Mouse (Mus musculus) MEL (cell line): ENCODE results near the gene Cwc25. TPM values are rescaled to one million over a fixed set of nuclear protein-coding genes. Genes with fewer than 3 reads are reported as not detected.

ENCODE experiments used
- DNase-seq: peaks from one replicate; pipeline ENCODE4 v3.0.0; 2011; ENCODE audit warnings: low read depth, low spot score
- H3K27ac ChIP-seq: 2 replicates; pipeline ENCODE4 v1.5.1; 2012; ENCODE audit warnings: low read depth, mild to moderate bottlenecking, control low read depth, low read length, moderate library complexity; ENCODE audit not compliant: control insufficient read depth
- H3K27me3 ChIP-seq, 2 experiments: fragments of 150-350 bp in 1 of 2; sonication (generic) in 1 of 2; 2 replicates each; pipeline ENCODE4 v1.6.1; 2012; ENCODE audit warnings: low read length in 2 of 2, mild to moderate bottlenecking in 2 of 2, improper control_type of control experiment in 1 of 2, moderate library complexity in 1 of 2; ENCODE audit not compliant: insufficient read depth in 2 of 2, control insufficient read depth in 1 of 2
- H3K36me3 ChIP-seq, 2 experiments: 2 replicates each; pipeline ENCODE4 v1.6.1; 2012 to 2014; ENCODE audit warnings: low read length in 2 of 2, improper control_type of control experiment in 1 of 2, inconsistent platforms in 1 of 2, mild to moderate bottlenecking in 1 of 2; ENCODE audit not compliant: insufficient read depth in 2 of 2, control insufficient read depth in 1 of 2
- H3K4me1 ChIP-seq, 2 experiments: fragments of 150-350 bp in 1 of 2; sonication (generic) in 1 of 2; 2 replicates each; pipeline ENCODE4 v1.6.1; 2012; ENCODE audit warnings: low read length in 2 of 2, improper control_type of control experiment in 1 of 2, mild to moderate bottlenecking in 1 of 2; ENCODE audit not compliant: insufficient read depth in 2 of 2, control insufficient read depth in 1 of 2
- H3K4me3 ChIP-seq, 2 experiments: fragments of 150-350 bp in 1 of 2; sonication (generic) in 1 of 2; 2 replicates each; pipeline ENCODE4 v1.5.1; 2012; ENCODE audit warnings: low read depth in 2 of 2, low read length in 2 of 2, mild to moderate bottlenecking in 2 of 2, moderate library complexity in 2 of 2, control low read depth in 1 of 2, improper control_type of control experiment in 1 of 2; ENCODE audit not compliant: control insufficient read depth in 1 of 2, insufficient read depth in 1 of 2
- H3K79me2 ChIP-seq: 2 replicates; pipeline ENCODE4 v1.6.1; 2012; ENCODE audit warnings: mild to moderate bottlenecking, low read length, moderate library complexity; ENCODE audit not compliant: control insufficient read depth, poor library complexity, insufficient read depth
- H3K9ac ChIP-seq: 2 replicates; pipeline ENCODE4 v1.6.1; 2012; ENCODE audit warnings: low read depth, mild to moderate bottlenecking, control low read depth, low read length, moderate library complexity; ENCODE audit not compliant: control insufficient read depth, poor library complexity, severe bottlenecking
- H3K9me3 ChIP-seq: fragments of 150-350 bp; sonication (generic); replicated peaks from 2 replicates; pipeline ENCODE4 v1.6.1; 2012; ENCODE audit warnings: mild to moderate bottlenecking, low read length, improper control_type of control experiment, moderate library complexity; ENCODE audit not compliant: insufficient read depth
- BHLHE40 ChIP-seq: IDR thresholded peaks from 2 replicates; pipeline ENCODE4 v1.6.1; 2012; ENCODE audit warnings: low read depth, mild to moderate bottlenecking, inconsistent platforms, low read length, improper control_type of control experiment, borderline replicate concordance
- CHD1 ChIP-seq: IDR thresholded peaks from 2 replicates; pipeline ENCODE4 v1.6.1; 2012; ENCODE audit warnings: low read depth, mild to moderate bottlenecking, inconsistent platforms, low read length, improper control_type of control experiment
- E2F4 ChIP-seq: IDR thresholded peaks from 2 replicates; pipeline ENCODE4 v1.6.1; 2011; ENCODE audit warnings: low read depth, low read length, improper control_type of control experiment, borderline replicate concordance
- ELF1 ChIP-seq: IDR thresholded peaks from 2 replicates; pipeline ENCODE4 v1.6.1; 2014; ENCODE audit warnings: low read depth, mild to moderate bottlenecking, inconsistent platforms, low read length, improper control_type of control experiment, moderate library complexity
- ETS1 ChIP-seq: IDR thresholded peaks from 2 replicates; pipeline ENCODE4 v1.6.1; 2012; ENCODE audit warnings: low read depth, mild to moderate bottlenecking, inconsistent platforms, low read length, improper control_type of control experiment, moderate library complexity
- GABPA ChIP-seq: IDR thresholded peaks from 2 replicates; pipeline ENCODE4 v1.6.1; 2012; ENCODE audit warnings: low read depth, mild to moderate bottlenecking, inconsistent platforms, low read length, improper control_type of control experiment, moderate library complexity
- HCFC1 ChIP-seq: IDR thresholded peaks from 2 replicates; pipeline ENCODE4 v1.6.1; 2012; ENCODE audit warnings: low read depth, mild to moderate bottlenecking, inconsistent platforms, low read length, improper control_type of control experiment, moderate library complexity
- KAT2A ChIP-seq: conservative IDR thresholded peaks from 2 replicates; pipeline ENCODE4 v1.6.1; 2012; ENCODE audit warnings: low read depth, low read length, improper control_type of control experiment, inconsistent platforms
- MAFK ChIP-seq: IDR thresholded peaks from 2 replicates; pipeline ENCODE4 v1.6.1; 2011; ENCODE audit warnings: low read depth, mild to moderate bottlenecking, low read length, improper control_type of control experiment, borderline replicate concordance
- MAX ChIP-seq: IDR thresholded peaks from 2 replicates; pipeline ENCODE4 v1.6.1; 2011; ENCODE audit warnings: low read length, improper control_type of control experiment
- MAZ ChIP-seq: IDR thresholded peaks from 2 replicates; pipeline ENCODE4 v1.6.1; 2012; ENCODE audit warnings: low read depth, mild to moderate bottlenecking, inconsistent platforms, low read length, improper control_type of control experiment
- MXI1 ChIP-seq: IDR thresholded peaks from 2 replicates; pipeline ENCODE4 v1.6.1; 2011; ENCODE audit warnings: mild to moderate bottlenecking, low read depth, low read length, improper control_type of control experiment
- MYB ChIP-seq: IDR thresholded peaks from 2 replicates; pipeline ENCODE4 v1.6.1; 2011; ENCODE audit warnings: mild to moderate bottlenecking, low read depth, low read length, improper control_type of control experiment
- MYC ChIP-seq: IDR thresholded peaks from 2 replicates; pipeline ENCODE4 v1.6.1; 2011; ENCODE audit warnings: low read depth, mild to moderate bottlenecking, low read length, improper control_type of control experiment, moderate library complexity
- NELFE ChIP-seq: IDR thresholded peaks from 2 replicates; pipeline ENCODE4 v1.6.1; 2011; ENCODE audit warnings: low read depth, low read length, improper control_type of control experiment
- NRF1 ChIP-seq: IDR thresholded peaks from 2 replicates; pipeline ENCODE4 v1.6.1; 2014; ENCODE audit warnings: low read depth, mild to moderate bottlenecking, inconsistent platforms, low read length, improper control_type of control experiment, moderate library complexity; ENCODE audit not compliant: poor library complexity, insufficient read depth, severe bottlenecking
- POLR2AphosphoS2 ChIP-seq: IDR thresholded peaks from 2 replicates; pipeline ENCODE4 v1.6.1; 2011; ENCODE audit warnings: low read length, improper control_type of control experiment
- RAD21 ChIP-seq: IDR thresholded peaks from 2 replicates; pipeline ENCODE4 v1.6.1; 2011; ENCODE audit warnings: mild to moderate bottlenecking, low read depth, low read length, improper control_type of control experiment
- RCOR1 ChIP-seq: IDR thresholded peaks from 2 replicates; pipeline ENCODE4 v1.6.1; 2012; ENCODE audit warnings: low read depth, mild to moderate bottlenecking, inconsistent platforms, low read length, improper control_type of control experiment
- SIN3A ChIP-seq: IDR thresholded peaks from 2 replicates; pipeline ENCODE4 v1.6.1; 2012; ENCODE audit warnings: low read length, improper control_type of control experiment, inconsistent platforms
- TAL1 ChIP-seq: IDR thresholded peaks from 2 replicates; pipeline ENCODE4 v1.6.1; 2012; ENCODE audit warnings: mild to moderate bottlenecking, inconsistent platforms, low read length, moderate library complexity, mixed read lengths
- TBP ChIP-seq: IDR thresholded peaks from 2 replicates; pipeline ENCODE4 v1.8.0; 2011; ENCODE audit warnings: low read depth, low read length, improper control_type of control experiment
- TCF12 ChIP-seq: IDR thresholded peaks from 2 replicates; pipeline ENCODE4 v1.6.1; 2014; ENCODE audit warnings: low read depth, mild to moderate bottlenecking, inconsistent platforms, low read length, improper control_type of control experiment, moderate library complexity
- USF1 ChIP-seq: IDR thresholded peaks from 2 replicates; pipeline ENCODE4 v1.6.1; 2014; ENCODE audit warnings: low read depth, mild to moderate bottlenecking, inconsistent platforms, low read length, improper control_type of control experiment, moderate library complexity
- USF2 ChIP-seq, 2 experiments: IDR thresholded peaks; 2 replicates each; pipeline ENCODE4 v1.6.1; 2011 to 2012; ENCODE audit warnings: improper control_type of control experiment in 2 of 2, low read length in 2 of 2, borderline replicate concordance in 1 of 2, inconsistent platforms in 1 of 2, low read depth in 1 of 2, mild to moderate bottlenecking in 1 of 2; ENCODE audit not compliant: insufficient read depth in 1 of 2
- ZMIZ1 ChIP-seq: IDR thresholded peaks from 2 replicates; pipeline ENCODE4 v1.6.1; 2012; ENCODE audit warnings: low read depth, mild to moderate bottlenecking, inconsistent platforms, low read length, improper control_type of control experiment, moderate library complexity
- ZNF384 ChIP-seq: IDR thresholded peaks from 2 replicates; pipeline ENCODE4 v1.6.1; 2012; ENCODE audit warnings: low read depth, mild to moderate bottlenecking, inconsistent platforms, low read length, improper control_type of control experiment
- polyA plus RNA-seq, 2 experiments: library from polyadenylated mRNA; stranded (reverse) in 1 of 2; unstranded in 1 of 2; fragments of >175 nt in 1 of 2; fragments of >200 nt in 1 of 2; gene quantifications; 2 replicates each; pipeline versions ENCODE4 v1.2.1 to v1.2.4; 2012; ENCODE audit warnings: low replicate concordance in 2 of 2, low read depth in 1 of 2; ENCODE audit not compliant: insufficient read length in 2 of 2, insufficient read depth in 1 of 2, missing spikeins in 1 of 2
- total RNA-seq: library from RNA; depleted of rRNA; stranded (reverse); fragments of 300-350 nt; gene quantifications from 2 replicates; pipeline ENCODE4 v1.2.3, GENCODE M21; 2012

Cwc25 gene
- total and polyA plus RNA-seq, 3 experiments = 16.7 to 20.8 TPM; not detected in 1

DNA sequence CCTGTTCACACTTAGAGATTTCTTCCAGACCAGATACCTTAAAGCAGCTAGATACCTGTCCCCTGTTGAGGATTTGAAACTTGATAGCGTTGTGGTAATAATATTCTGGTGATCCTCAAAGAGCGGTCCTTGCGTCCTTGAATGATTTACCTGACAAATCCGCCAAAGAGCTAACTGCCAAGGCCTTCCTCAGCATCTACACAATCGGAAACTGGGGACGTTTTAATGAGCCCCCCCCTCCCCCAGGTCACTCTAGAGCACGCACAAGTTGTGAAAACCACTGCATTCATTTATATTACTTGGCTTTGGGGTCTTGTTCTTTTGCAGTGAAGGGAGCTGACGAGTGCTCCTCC, 31.7 kb upstream of the Cwc25 start:
- H3K27me3 ChIP-seq = no peaks in the 10 kb centered on the region
- peak overlapping the region; percentile 49 to 69 for H3K4me3 ChIP-seq
- peaks cover 0 to 15% of the 10 kb centered on the region in 2 experiments; a peak in 2 of 4 replicates for H3K4me1 ChIP-seq

DNA sequence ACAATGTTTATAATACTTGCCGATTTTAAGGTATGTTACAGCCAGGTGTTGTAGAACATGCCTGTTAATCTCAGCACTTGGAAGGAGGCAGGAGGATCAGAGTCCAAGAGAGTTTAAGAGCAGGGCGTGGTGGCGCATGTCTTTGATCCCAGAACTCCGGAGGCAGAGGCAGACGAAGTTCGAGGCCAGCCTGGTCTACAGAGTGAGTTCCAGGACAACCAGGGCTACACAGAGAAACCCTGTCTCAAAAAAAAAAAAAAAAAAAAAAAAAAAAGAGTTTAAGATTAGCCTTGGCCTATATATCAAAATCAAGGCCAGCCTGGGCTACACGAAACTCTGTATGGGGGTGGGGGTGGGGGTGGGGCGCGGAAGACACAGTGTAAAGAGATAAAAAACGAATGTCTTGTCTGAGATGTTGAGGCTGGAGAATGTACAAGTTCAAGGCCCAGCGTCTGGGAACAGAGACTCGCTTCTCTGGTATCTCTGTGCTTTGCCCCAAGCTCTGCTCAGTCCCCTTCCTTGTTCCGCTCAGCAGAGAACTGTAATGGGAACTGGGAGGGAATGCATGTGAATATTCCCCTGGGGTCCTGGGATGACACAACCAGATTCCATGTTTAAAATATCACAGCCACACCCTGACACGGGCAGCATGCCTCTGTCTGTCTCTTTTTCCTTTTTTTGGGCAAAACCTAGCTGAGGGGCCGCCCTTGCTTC, 31.2 kb upstream of the Cwc25 start:
- H3K4me1 ChIP-seq = peaks cover 0 to 15% of the 10 kb centered on the region in 2 experiments; a peak in 2 of 4 replicates

More for the DNA sequence above, 31.7 kb upstream of the Cwc25 start:
- Histone ChIP-seq H3K9ac (peak overlapping the region; percentile 60), H3K36me3 (peaks cover 0 to 7% of the 10 kb centered on the region in 2 experiments; a peak in 2 of 4 replicates), H3K9me3 (no peaks in the 10 kb centered on the region), H3K27ac (peak overlapping the region; percentile 12), H3K79me2 (peaks cover 13% of the 10 kb centered on the region; the same call in 1 of the 2 replicates)
- peak; percentile 75 for DNase-seq
- TF ChIP-seq BHLHE40 (0 out of 2 replicates have a peak, but pooled peaks have one; percentile 7), MXI1 (peak; percentile 44; the same call in 1 of the 2 replicates), CHD1 (no peak), MYB (no peak), MAFK (no peak)

DNA sequence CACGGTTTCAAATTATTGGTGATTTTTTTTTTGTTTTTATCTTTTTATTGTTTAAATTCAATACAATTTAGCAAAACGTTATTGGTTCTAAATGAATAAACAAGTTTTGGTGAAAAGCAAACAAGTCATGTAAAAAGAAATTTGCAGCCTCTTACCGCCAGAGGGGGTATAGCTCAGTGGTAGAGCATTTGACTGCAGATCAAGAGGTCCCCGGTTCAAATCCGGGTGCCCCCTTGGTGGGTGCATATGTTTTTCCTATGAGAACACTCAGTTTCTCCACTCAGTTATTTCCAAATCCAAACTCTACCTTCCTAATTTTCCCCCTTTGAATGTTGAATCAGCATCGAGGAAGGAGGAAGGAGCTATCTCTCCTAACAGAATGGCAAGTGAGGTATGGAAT, 30.6 kb upstream of the Cwc25 start:
- H3K4me3 ChIP-seq = peak overlapping the region; percentile 15 to 27
- no peak overlapping the region for H3K27ac ChIP-seq
- peak; percentile 89 for DNase-seq
- peaks cover 0 to 11% of the 10 kb centered on the region in 2 experiments; a peak in 2 of 4 replicates for H3K4me1 ChIP-seq
- peaks cover 13% of the 10 kb centered on the region; the same call in 1 of the 2 replicates for H3K79me2 ChIP-seq
- no peaks in the 10 kb centered on the region for H3K9me3 ChIP-seq
- peaks cover 0 to 7% of the 10 kb centered on the region in 2 experiments; a peak in 2 of 4 replicates for H3K36me3 ChIP-seq
- H3K9ac ChIP-seq = no peak overlapping the region
- no peaks in the 10 kb centered on the region for H3K27me3 ChIP-seq
- TF ChIP-seq TCF12 = no peak
- peak; percentile 100 for TF ChIP-seq TBP
- TF ChIP-seq MAFK = peak; percentile 100
- TF ChIP-seq E2F4 = no peak
- no peak for TF ChIP-seq KAT2A
- TF ChIP-seq ZMIZ1 = no peak
- no peak for TF ChIP-seq MXI1
- no peak for TF ChIP-seq POLR2AphosphoS2
- no peak for TF ChIP-seq ETS1
- no peak for TF ChIP-seq NELFE
- no peak for TF ChIP-seq USF2 (IDR thresholded peaks at IDR 0.05; ENCODE audit: borderline replicate concordance in 1 of 2, insufficient read depth in 1 of 2, low read depth in 1 of 2, low read length in 2 of 2)
- TF ChIP-seq HCFC1 = no peak
- TF ChIP-seq GABPA = no peak
- TF ChIP-seq TAL1 = no peak
- TF ChIP-seq ZNF384 = no peak
- TF ChIP-seq ELF1 = peak; percentile 83

More for the DNA sequence above, 31.2 kb upstream of the Cwc25 start:
- TF ChIP-seq MYC (peak; percentile 56; the same call in 1 of the 2 replicates), MAX (peak; percentile 15; the same call in 1 of the 2 replicates), TBP (0 out of 2 replicates have a peak, but pooled peaks have one; percentile 30), RAD21 (no peak), NRF1 (peak; percentile 31; the same call in 1 of the 2 replicates), MAZ (peak; percentile 18; the same call in 1 of the 2 replicates), ZNF384 (peak; percentile 89), MYB (no peak), MAFK (no peak), SIN3A (peak; percentile 63), RCOR1 (0 out of 2 replicates have a peak, but pooled peaks have one; percentile 30), USF1 (no peak)
- Histone ChIP-seq H3K4me3 (peak overlapping the region; percentile 49 to 69), H3K9me3 (no peaks in the 10 kb centered on the region), H3K27me3 (no peaks in the 10 kb centered on the region), H3K27ac (peak overlapping the region; percentile 12), H3K79me2 (peaks cover 13% of the 10 kb centered on the region; the same call in 1 of the 2 replicates), H3K36me3 (peaks cover 0 to 7% of the 10 kb centered on the region in 2 experiments; a peak in 2 of 4 replicates), H3K9ac (peak overlapping the region; percentile 60)
- peak; percentile 89 for DNase-seq
